In genomic region chr12:54654741-54655140, GRCm38 (mm10) we compare ENCODE assay signal across 9 mouse cellular contexts. TPM values are rescaled to one million over a fixed set of nuclear protein-coding genes. Genes with fewer than 3 reads are reported as not detected.
DNase-seq lines count a peak whose midpoint lies in the region; ATAC-seq and TF ChIP-seq lines count a peak whose summit lies in the region.
"Had no signal": no experiment of that assay in that cellular context is flagged by ENCODE, and none has a peak within 500 bp of the region (broad histone marks: within the 10 kb centered on the region; RNA-seq: fewer than 3 reads in every experiment).

No protein-coding gene starts in this region.

- no peaks in the 10 kb centered on the region for H3K36me3 ChIP-seq in forebrain, embryonic 11.5 days (ENCODE audit: control insufficient read depth, insufficient read depth, low read length)
- H3K36me3 ChIP-seq in limb, embryonic 13.5 days, result peaks cover 10% of the 10 kb centered on the region
- peaks cover 12% of the 10 kb centered on the region for H3K36me3 ChIP-seq in small intestine, adult 2 months (ENCODE audit: control insufficient read depth, insufficient read depth, low read length)

- WGBS in forebrain, embryonic 11.5 days, result 96% methylated on average over 1 of the region's 1 CpGs
- 86% methylated on average over 1 of the region's 1 CpGs for WGBS in limb, embryonic 13.5 days
- WGBS in small intestine, adult 2 months, result 19% methylated on average over 1 of the region's 1 CpGs

- intact Hi-C loops in left cerebral cortex, adult 2 months (cut with DNase I), result no loop called here
- intact Hi-C loops in left cerebral cortex, postnatal 10 days (cut with DNase I), result no loop called here
- intact Hi-C loops in left cerebral cortex, postnatal 14 days (cut with DNase I), result no loop called here

- no peak for DNase-seq in left cerebral cortex, adult 2 months (ENCODE audit: extremely low spot score in 1 of 2, low spot score in 2 of 2)
- DNase-seq in left cerebral cortex, postnatal 10 days (ENCODE audit: extremely low spot score in 1 of 2, low spot score in 2 of 2), result no peak
- DNase-seq in forebrain, embryonic 11.5 days (ENCODE audit: low spot score), result no peak
- DNase-seq in ovary, adult 18-20 months (ENCODE audit: low spot score), result no peak
- no peak for DNase-seq in gastrocnemius, adult 8-10 months (ENCODE audit: low spot score in 2 of 2)
- no peak for DNase-seq in left cerebral cortex, postnatal 14 days (ENCODE audit: low spot score in 2 of 2)
- DNase-seq: lung, adult 2 months had no signal

- no peaks in the 10 kb centered on the region for H3K9me3 ChIP-seq in forebrain, embryonic 11.5 days (ENCODE audit: control insufficient read depth, low read length)
- no peaks in the 10 kb centered on the region for H3K9me3 ChIP-seq in limb, embryonic 13.5 days

- H3K4me1 ChIP-seq in forebrain, embryonic 11.5 days (replicated peaks; ENCODE audit: control insufficient read depth, insufficient read depth, low read length), result peaks cover 3% of the 10 kb centered on the region; the same call in 1 of the 2 replicates
- H3K4me1 ChIP-seq in limb, embryonic 13.5 days, result peaks cover 19% of the 10 kb centered on the region
- H3K4me1 ChIP-seq in small intestine, adult 2 months (ENCODE audit: control insufficient read depth, insufficient read depth, insufficient read length, low read length), result peaks cover 23% of the 10 kb centered on the region

- ATAC-seq in forebrain, embryonic 11.5 days (replicated peaks; ENCODE audit: low FRiP score), result no peak
- ATAC-seq in limb, embryonic 13.5 days (ENCODE audit: low FRiP score, low read depth), result no peak

- no peak for TF ChIP-seq POLR2A in small intestine, adult 2 months (IDR thresholded peaks at IDR 0.05; ENCODE audit: low read depth, low read length)

- H3K4me3 ChIP-seq in left cerebral cortex, adult 2 months, result peak overlapping the region; percentile 78; the same call in 1 of the 2 replicates
- peak overlapping the region; percentile 64; the same call in 1 of the 2 replicates for H3K4me3 ChIP-seq in forebrain, embryonic 11.5 days (ENCODE audit: low read depth, low read length)
- H3K4me3 ChIP-seq in limb, embryonic 13.5 days, result peak overlapping the region; percentile 63
- peak overlapping the region; percentile 40 for H3K4me3 ChIP-seq in small intestine, adult 2 months (ENCODE audit: low read depth, low read length)

- no peak overlapping the region for H3K27ac ChIP-seq in left cerebral cortex, adult 2 months
- no peak overlapping the region for H3K27ac ChIP-seq in forebrain, embryonic 11.5 days (ENCODE audit: low read depth, low read length)
- no peak overlapping the region for H3K27ac ChIP-seq in limb, embryonic 13.5 days
- peak overlapping the region; percentile 77 for H3K27ac ChIP-seq in small intestine, adult 2 months (ENCODE audit: insufficient read depth, low read depth, low read length)

- no peaks in the 10 kb centered on the region for H3K27me3 ChIP-seq in forebrain, embryonic 11.5 days (ENCODE audit: control insufficient read depth, insufficient read depth, low read length)
- H3K27me3 ChIP-seq in limb, embryonic 13.5 days, result no peaks in the 10 kb centered on the region
- no peaks in the 10 kb centered on the region for H3K27me3 ChIP-seq in small intestine, adult 2 months (ENCODE audit: control insufficient read depth, insufficient read depth, low read length)

- no peak for TF ChIP-seq CTCF in left cerebral cortex, adult 2 months (IDR thresholded peaks at IDR 0.05)
- TF ChIP-seq CTCF in small intestine, adult 2 months (IDR thresholded peaks at IDR 0.05; ENCODE audit: extremely low read depth, insufficient read length, insufficient replicate concordance, low read depth, low read length), result no peak

- H3K9ac ChIP-seq in forebrain, embryonic 11.5 days (ENCODE audit: low read length), result no peak overlapping the region
- H3K9ac ChIP-seq in limb, embryonic 13.5 days, result peak overlapping the region; percentile 50

- H3K4me2 ChIP-seq in forebrain, embryonic 11.5 days (ENCODE audit: low read depth, low read length, severe bottlenecking), result peak overlapping the region; percentile 81; the same call in 1 of the 2 replicates
- H3K4me2 ChIP-seq in limb, embryonic 13.5 days (replicated peaks), result peak overlapping the region; percentile 79

RNA-seq across cellular contexts. Expression of gene Sptssa, which starts 1.6 kb away (rescaled TPM):
- 10 to 100 TPM; 20.8 to 23.3 TPM for total RNA-seq in left cerebral cortex, adult 2 months (2021)
- 10 to 100 TPM; 43.8 to 44.2 TPM for total RNA-seq in left cerebral cortex, postnatal 10 days (2021)
- polyA plus RNA-seq in forebrain, embryonic 11.5 days (2014; fragmentation: Nextera tagmentation; extraction: Ambion mirVana), result 170 and 179 TPM in 2 replicates
- polyA plus RNA-seq in limb, embryonic 13.5 days (2015; fragmentation: Nextera tagmentation; extraction: Ambion mirVana), result 219 and 235 TPM in 2 replicates
- polyA plus RNA-seq in small intestine, adult 2 months (2012; rRNA removed), result 60.7 and 101 TPM in 2 replicates
- total RNA-seq in gastrocnemius, adult 8-10 months (2022), result 10 to 100 TPM; 16.3 to 23.9 (median 19.2) TPM
- total RNA-seq in left cerebral cortex, postnatal 14 days (2021), result 10 to 100 TPM; 29.4 to 34.1 TPM

RNA-seq across cellular contexts. Expression of gene Eapp, which starts 41.0 kb away (rescaled TPM):
- total RNA-seq in left cerebral cortex, adult 2 months (2021), result 10 to 100 TPM; 37.7 to 42.4 TPM
- 10 to 100 TPM; 38.0 to 44.2 TPM for total RNA-seq in left cerebral cortex, postnatal 10 days (2021)
- 76.1 and 78.4 TPM in 2 replicates for polyA plus RNA-seq in forebrain, embryonic 11.5 days (2014; fragmentation: Nextera tagmentation; extraction: Ambion mirVana)
- polyA plus RNA-seq in limb, embryonic 13.5 days (2015; fragmentation: Nextera tagmentation; extraction: Ambion mirVana), result 72.8 and 79.7 TPM in 2 replicates
- 1.3 and 4.4 TPM in 2 replicates for polyA plus RNA-seq in small intestine, adult 2 months (2012; rRNA removed)
- 10 to 100 TPM; 15.1 to 24.6 (median 15.1) TPM for total RNA-seq in gastrocnemius, adult 8-10 months (2022)
- total RNA-seq in left cerebral cortex, postnatal 14 days (2021), result 10 to 100 TPM; 39.6 to 45.4 TPM
